Mouse (Mus musculus) liver, adult 2 months (tissue): ENCODE data around the gene Nek6. TPM values are rescaled to one million over a fixed set of nuclear protein-coding genes. Genes with fewer than 3 reads are reported as not detected.

Source experiments
- DNase-seq: peaks from one replicate; pipeline ENCODE4 v3.0.0-alpha.2; 2011; ENCODE audit warnings: low read depth, low spot score; ENCODE audit errors: extremely low read depth
- H3K27ac ChIP-seq: fragments of 200-500 bp; replicated peaks from 2 replicates; pipeline ENCODE4 v1.5.1; 2012; ENCODE audit warnings: low read depth, mild to moderate bottlenecking, control low read depth, inconsistent platforms, low read length; ENCODE audit not compliant: insufficient read depth
- H3K27me3 ChIP-seq: fragments of 200-500 bp; 2 replicates; pipeline ENCODE4 v1.6.1; 2012; ENCODE audit warnings: mild to moderate bottlenecking, moderate library complexity, low read length, inconsistent platforms; ENCODE audit not compliant: control insufficient read depth, insufficient read depth
- H3K36me3 ChIP-seq: fragments of 200-500 bp; 2 replicates; pipeline ENCODE4 v1.6.1; 2012; ENCODE audit warnings: low read length, inconsistent platforms; ENCODE audit not compliant: control insufficient read depth, insufficient read depth
- H3K4me1 ChIP-seq: fragments of 200-500 bp; 2 replicates; pipeline ENCODE4 v1.6.1; 2011; ENCODE audit warnings: low read length; ENCODE audit not compliant: control insufficient read depth, insufficient read depth
- H3K4me3 ChIP-seq: fragments of 200-500 bp; 2 replicates; pipeline ENCODE4 v1.5.1; 2011; ENCODE audit warnings: low read depth, mild to moderate bottlenecking, control low read depth, low read length, moderate library complexity; ENCODE audit not compliant: insufficient read depth
- H3K79me2 ChIP-seq: fragments of 200-500 bp; 2 replicates; pipeline ENCODE4 v1.6.1; 2012; ENCODE audit warnings: inconsistent platforms, mild to moderate bottlenecking, low read length, moderate library complexity; ENCODE audit not compliant: control insufficient read depth, insufficient read depth
- H3K9ac ChIP-seq: fragments of 200-500 bp; 2 replicates; pipeline ENCODE4 v1.6.1; 2012; ENCODE audit warnings: low read depth, mild to moderate bottlenecking, control low read depth, inconsistent platforms, low read length
- CTCF ChIP-seq: fragments of 200-500 bp; IDR thresholded peaks from 2 replicates; pipeline ENCODE4 v1.5.1; 2011; ENCODE audit warnings: low read depth, low read length, control low read depth
- POLR2A ChIP-seq: fragments of 200-500 bp; IDR thresholded peaks from 2 replicates; pipeline ENCODE4 v1.6.1; 2011; ENCODE audit warnings: low read length, control low read depth; ENCODE audit not compliant: insufficient read depth; ENCODE audit errors: extremely low read depth
- WGBS: fragments of 180-500 bp; shearing (Covaris S2); methylation state at CpG from one replicate; pipeline ENCODE4 v1.1.7; 2018; 5-methylcytosine and 5-hydroxymethylcytosine counted together
- polyA plus RNA-seq: library from polyadenylated mRNA; depleted of rRNA; stranded (reverse); fragments of >200 nt; gene quantifications from 2 replicates; pipeline ENCODE4 v1.2.3, GENCODE M21; 2012
- total RNA-seq: library from RNA; depleted of rRNA; stranded (reverse); fragments of >200 nt; gene quantifications from 2 replicates; pipeline ENCODE4 v1.2.3, GENCODE M21; 2014

The Nek6 gene
- total and polyA plus RNA-seq, 2 experiments = 13.6 to 58.8 TPM

GRCm38 (mm10) chr2:38560296-38561227 is 49.1 kb downstream of the Nek6 start:
- 86% methylated on average over 17 of the region's 17 CpGs for WGBS
- no peak overlapping the region for H3K27ac ChIP-seq
- H3K27me3 ChIP-seq = no peaks in the 10 kb centered on the region
- no peak for DNase-seq
- H3K36me3 ChIP-seq = peaks cover 24% of the 10 kb centered on the region
- H3K4me1 ChIP-seq = peaks cover 8% of the 10 kb centered on the region; the same call in 1 of the 2 replicates
- 0 out of 2 replicates have a peak, but pooled peaks cover under 1% of the 10 kb centered on the region for H3K79me2 ChIP-seq
- TF ChIP-seq POLR2A (no peak), CTCF (no peak)
- H3K4me3 ChIP-seq = no peak overlapping the region
- H3K9ac ChIP-seq = no peak overlapping the region

DNA sequence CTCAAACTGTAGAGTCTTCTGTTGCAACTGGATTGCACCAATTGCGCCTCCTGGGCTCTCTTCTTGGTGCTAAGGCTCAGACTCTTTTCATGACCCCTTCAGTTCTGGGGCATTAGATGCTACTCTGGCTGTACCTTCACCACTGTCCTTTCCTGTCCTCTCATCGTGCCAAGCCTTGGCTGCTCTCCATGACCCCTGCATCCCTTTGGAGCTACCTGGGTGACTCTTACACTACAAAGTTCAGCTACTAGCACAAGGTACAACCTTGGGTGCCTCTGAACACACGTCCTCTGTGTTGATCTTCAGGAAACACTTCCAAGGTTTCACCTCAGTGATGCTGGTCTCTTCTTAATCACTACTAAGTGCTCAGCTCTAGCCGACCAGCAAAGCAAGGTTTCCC is 51.2 kb downstream of the Nek6 start:
- TF ChIP-seq POLR2A (no peak), CTCF (no peak)
- 32% methylated on average over 4 of the region's 4 CpGs for WGBS
- Histone ChIP-seq H3K9ac (no peak overlapping the region), H3K27ac (no peak overlapping the region), H3K4me3 (no peak overlapping the region), H3K36me3 (peaks cover 26% of the 10 kb centered on the region), H3K4me1 (peaks cover 8% of the 10 kb centered on the region; the same call in 1 of the 2 replicates), H3K79me2 (no peaks in the 10 kb centered on the region), H3K27me3 (no peaks in the 10 kb centered on the region)
- peak; percentile 95 for DNase-seq

DNA sequence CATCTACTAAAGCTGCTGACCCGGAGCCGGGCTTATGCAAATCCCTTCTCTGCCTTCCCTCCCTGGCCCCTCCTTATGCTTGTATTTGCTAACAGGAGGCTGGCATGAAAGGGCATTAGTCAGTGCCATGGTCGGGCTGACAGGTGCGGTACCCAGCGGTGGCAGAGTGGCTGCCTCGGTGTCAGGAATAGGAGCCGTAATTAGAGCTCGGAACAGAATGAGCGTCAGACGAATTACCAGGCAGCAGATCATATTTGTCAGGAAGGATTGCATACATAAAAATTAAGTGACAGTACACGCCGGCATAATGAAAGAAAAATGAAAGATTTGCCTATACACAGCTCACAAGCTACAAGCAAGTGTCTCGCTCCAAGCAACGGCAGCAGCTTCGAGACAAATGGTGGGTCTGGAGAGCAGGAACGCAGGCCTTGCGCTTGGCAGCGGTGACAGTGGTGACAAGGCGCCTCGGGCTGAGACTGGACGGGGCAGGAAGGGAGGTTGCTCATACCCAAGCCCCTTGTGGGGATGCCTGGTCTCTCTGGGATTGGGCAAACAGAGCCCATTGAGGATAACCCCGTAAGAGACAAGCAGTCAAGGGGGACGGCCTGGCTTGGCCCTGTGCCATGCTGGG is 60.6 kb downstream of the Nek6 start:
- Histone ChIP-seq H3K4me1 (no peaks in the 10 kb centered on the region), H3K36me3 (peaks cover 6% of the 10 kb centered on the region; the same call in 1 of the 2 replicates), H3K9ac (no peak overlapping the region), H3K79me2 (no peaks in the 10 kb centered on the region), H3K4me3 (no peak overlapping the region), H3K27me3 (no peaks in the 10 kb centered on the region), H3K27ac (no peak overlapping the region)
- no peak for TF ChIP-seq POLR2A
- no peak for TF ChIP-seq CTCF
- no peak for DNase-seq
- WGBS = 95% methylated on average over 23 of the region's 23 CpGs

DNA sequence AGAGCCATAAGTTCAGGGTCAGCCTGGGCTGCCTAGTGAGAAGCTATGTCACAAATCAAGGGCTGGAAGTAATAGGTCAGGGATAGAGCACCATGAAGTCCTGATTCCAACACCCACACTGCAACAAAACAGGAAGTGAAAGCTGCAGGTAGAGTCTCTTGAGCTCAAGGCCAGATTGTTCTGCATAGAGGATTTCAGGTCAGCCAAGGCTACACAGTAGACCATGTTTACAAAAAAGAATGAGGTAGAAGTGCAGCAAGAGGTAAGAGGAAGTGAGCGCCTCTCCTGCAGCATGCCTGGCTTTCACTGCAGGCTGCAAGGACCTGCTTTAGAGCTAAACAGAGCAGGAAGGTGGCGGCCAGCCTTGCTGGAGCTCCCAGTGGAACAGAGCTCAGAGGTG is 63.3 kb downstream of the Nek6 start:
- Histone ChIP-seq H3K4me1 (no peaks in the 10 kb centered on the region), H3K36me3 (peaks cover 7% of the 10 kb centered on the region; the same call in 1 of the 2 replicates), H3K4me3 (no peak overlapping the region), H3K9ac (no peak overlapping the region), H3K27ac (no peak overlapping the region), H3K79me2 (no peaks in the 10 kb centered on the region), H3K27me3 (no peaks in the 10 kb centered on the region)
- DNase-seq = no peak
- TF ChIP-seq CTCF (no peak), POLR2A (no peak)
- WGBS = 88% methylated on average over 2 of the region's 2 CpGs

DNA sequence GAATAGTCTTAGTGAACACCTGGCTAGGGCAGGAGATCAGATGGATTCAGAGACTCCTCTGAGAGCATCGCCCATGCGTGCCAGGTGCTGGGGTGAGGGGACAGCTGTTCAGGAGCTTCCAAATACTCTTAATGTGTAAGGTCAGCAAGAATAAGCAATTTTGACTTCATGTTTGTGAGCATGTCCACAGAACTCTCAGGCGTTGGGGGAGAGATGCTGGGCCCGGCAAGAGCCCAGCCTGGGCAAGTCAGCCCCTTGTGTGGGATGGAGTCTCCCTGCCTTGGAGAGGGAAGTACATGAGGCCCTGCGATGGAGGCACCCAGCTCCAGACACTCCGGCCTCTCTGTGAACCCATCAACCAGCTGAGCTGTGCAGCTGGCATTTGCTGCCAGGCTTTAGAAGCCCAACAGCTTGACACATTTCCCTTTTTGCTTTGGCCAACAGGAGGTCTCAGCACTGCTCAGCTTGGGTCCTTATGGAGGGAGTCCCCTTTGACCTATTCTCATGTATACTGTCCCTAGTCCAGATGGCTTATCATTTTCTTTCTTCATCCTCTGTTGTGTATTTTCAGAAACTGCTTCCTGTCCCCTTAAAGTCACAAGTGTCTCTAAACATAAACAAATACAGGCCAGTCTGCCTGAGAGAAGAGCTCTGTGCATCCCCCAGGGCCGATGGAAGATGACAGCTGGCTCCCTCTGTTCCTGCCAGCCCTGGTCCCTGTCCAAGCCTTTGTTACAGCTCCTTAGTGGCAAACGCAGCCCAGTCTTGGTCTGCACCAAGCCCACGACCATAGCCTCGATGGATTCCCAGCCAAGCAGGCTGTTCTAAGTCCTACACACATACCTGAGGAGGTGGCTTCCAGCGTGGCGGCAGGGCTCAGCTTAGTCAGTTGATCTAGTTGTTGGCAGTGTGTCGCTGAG is 67.4 kb downstream of the Nek6 start:
- TF ChIP-seq POLR2A (no peak), CTCF (no peak)
- H3K9ac ChIP-seq = no peak overlapping the region
- no peaks in the 10 kb centered on the region for H3K27me3 ChIP-seq
- 79% methylated on average over 13 of the region's 13 CpGs for WGBS
- no peak overlapping the region for H3K4me3 ChIP-seq
- H3K27ac ChIP-seq = no peak overlapping the region
- no peak for DNase-seq
- no peaks in the 10 kb centered on the region for H3K79me2 ChIP-seq
- H3K36me3 ChIP-seq = peaks cover 9% of the 10 kb centered on the region; the same call in 1 of the 2 replicates
- H3K4me1 ChIP-seq = no peaks in the 10 kb centered on the region
